Mouse (Mus musculus): ENCODE data around the gene Lyst.
"Not testable (repeated sequence)": the region's sequence is repeated elsewhere in the genome, so short reads cannot be mapped to it uniquely, and the experiment has no call there.

The Lyst gene

GRCm38 (mm10) chr13:13633746-13634145, 43.5 kb downstream of the Lyst start:
- no peak for ATAC-seq (ENCODE audit: insufficient number of reproducible peaks, low FRiP score, low TSS enrichment)

GRCm38 (mm10) chr13:13634706-13635105, 44.5 kb downstream of the Lyst start:
- ATAC-seq (ENCODE audit: insufficient number of reproducible peaks, low FRiP score, low TSS enrichment), result no peak

GRCm38 (mm10) chr13:13635224-13635623, 45.0 kb downstream of the Lyst start:
- no peak for ATAC-seq (ENCODE audit: insufficient number of reproducible peaks, low FRiP score, low TSS enrichment)

GRCm38 (mm10) chr13:13637577-13637976, 47.4 kb downstream of the Lyst start:
- no peak for ATAC-seq (ENCODE audit: insufficient number of reproducible peaks, low FRiP score, low TSS enrichment)

GRCm38 (mm10) chr13:13637981-13638380, 47.8 kb downstream of the Lyst start:
- ATAC-seq (ENCODE audit: insufficient number of reproducible peaks, low FRiP score, low TSS enrichment), result no peak

GRCm38 (mm10) chr13:13638725-13639124, 48.5 kb downstream of the Lyst start:
- no peak for ATAC-seq (ENCODE audit: insufficient number of reproducible peaks, low FRiP score, low TSS enrichment)

- no peak for ATAC-seq (ENCODE audit: insufficient number of reproducible peaks, low FRiP score, low TSS enrichment)
Measured at GRCm38 (mm10) chr13:13647296-13647695, 57.1 kb downstream of the Lyst start.

- ATAC-seq (ENCODE audit: insufficient number of reproducible peaks, low FRiP score, low TSS enrichment), result no peak
Measured at GRCm38 (mm10) chr13:13655453-13655852, 65.3 kb downstream of the Lyst start.

GRCm38 (mm10) chr13:13666103-13666502, 75.9 kb downstream of the Lyst start:
- ATAC-seq (ENCODE audit: insufficient number of reproducible peaks, low FRiP score, low TSS enrichment), result not testable (repeated sequence)

- ATAC-seq (ENCODE audit: insufficient number of reproducible peaks, low FRiP score, low TSS enrichment), result no peak
Measured at GRCm38 (mm10) chr13:13670669-13671068, 80.5 kb downstream of the Lyst start.

GRCm38 (mm10) chr13:13671585-13672328, 81.6 kb downstream of the Lyst start:
- ATAC-seq (ENCODE audit: insufficient number of reproducible peaks, low FRiP score, low TSS enrichment), result no peak

- no peak for ATAC-seq (ENCODE audit: insufficient number of reproducible peaks, low FRiP score, low TSS enrichment)
Measured at GRCm38 (mm10) chr13:13674669-13675343, 84.6 kb downstream of the Lyst start.

GRCm38 (mm10) chr13:13677871-13678270, 87.7 kb downstream of the Lyst start:
- ATAC-seq (ENCODE audit: insufficient number of reproducible peaks, low FRiP score, low TSS enrichment), result no peak

- ATAC-seq (ENCODE audit: insufficient number of reproducible peaks, low FRiP score, low TSS enrichment), result no peak
Measured at GRCm38 (mm10) chr13:13681642-13682041, 91.4 kb downstream of the Lyst start.

GRCm38 (mm10) chr13:13703476-13703875, 113.3 kb downstream of the Lyst start:
- ATAC-seq (ENCODE audit: insufficient number of reproducible peaks, low FRiP score, low TSS enrichment), result no peak

- not testable (repeated sequence) for ATAC-seq (ENCODE audit: insufficient number of reproducible peaks, low FRiP score, low TSS enrichment)
Measured at GRCm38 (mm10) chr13:13721435-13721834, 131.2 kb downstream of the Lyst start.

- no peak for ATAC-seq (ENCODE audit: insufficient number of reproducible peaks, low FRiP score, low TSS enrichment)
Measured at GRCm38 (mm10) chr13:13723293-13723692, 133.1 kb downstream of the Lyst start.

- no peak for ATAC-seq (ENCODE audit: insufficient number of reproducible peaks, low FRiP score, low TSS enrichment)
Measured at GRCm38 (mm10) chr13:13723786-13724185, 133.6 kb downstream of the Lyst start.

- no peak for ATAC-seq (ENCODE audit: insufficient number of reproducible peaks, low FRiP score, low TSS enrichment)
Measured at GRCm38 (mm10) chr13:13739232-13739631, 149.0 kb downstream of the Lyst start.

- no peak for ATAC-seq (ENCODE audit: insufficient number of reproducible peaks, low FRiP score, low TSS enrichment)
Measured at GRCm38 (mm10) chr13:13745911-13746310, 155.7 kb downstream of the Lyst start.

- ATAC-seq (ENCODE audit: insufficient number of reproducible peaks, low FRiP score, low TSS enrichment), result no peak
Measured at GRCm38 (mm10) chr13:13775778-13776494, 185.7 kb downstream of the Lyst start.
